Mouse (Mus musculus) heart, postnatal 0 days (tissue): ENCODE measurements around the gene Lgals7. TPM values are rescaled to one million over a fixed set of nuclear protein-coding genes. Genes with fewer than 3 reads are reported as not detected.

ENCODE experiments used
- ATAC-seq: fragments of 200-750 bp; cut with Nextera tagmentation; 2 replicates; pipeline ENCODE4 v1.8.0; 2017; ENCODE audit warnings: low read depth, moderate number of reproducible peaks, moderate library complexity; ENCODE audit not compliant: insufficient read depth
- DNase-seq: peaks from one replicate; pipeline ENCODE4 v3.0.0-alpha.2; 2016; ENCODE audit warnings: low spot score
- H3K27ac ChIP-seq: fragments of 300-500 bp; sonication (generic); 2 replicates; pipeline ENCODE4 v1.5.1; 2014; ENCODE audit warnings: low read depth, mild to moderate bottlenecking
- H3K27me3 ChIP-seq: fragments of 300-500 bp; sonication (generic); 2 replicates; pipeline ENCODE4 v1.6.1; 2014; ENCODE audit warnings: low read length, mixed read lengths; ENCODE audit not compliant: control insufficient read depth, insufficient read depth
- H3K36me3 ChIP-seq: fragments of 300-500 bp; sonication (generic); replicated peaks from 2 replicates; pipeline ENCODE4 v1.6.1; 2014; ENCODE audit warnings: low read length, mixed read lengths; ENCODE audit not compliant: control insufficient read depth, insufficient read depth
- H3K4me1 ChIP-seq: fragments of 300-500 bp; sonication (generic); 2 replicates; pipeline ENCODE4 v1.6.1; 2014; ENCODE audit warnings: antibody characterized with exemption; ENCODE audit not compliant: control insufficient read depth, insufficient read depth
- H3K4me2 ChIP-seq: fragments of 300-500 bp; sonication (generic); 2 replicates; pipeline ENCODE4 v1.6.1; 2014; ENCODE audit warnings: low read depth, mild to moderate bottlenecking, low read length, moderate library complexity
- H3K4me3 ChIP-seq: fragments of 300-500 bp; sonication (generic); 2 replicates; pipeline ENCODE4 v1.5.1; 2014; ENCODE audit warnings: low read depth, low read length
- H3K9ac ChIP-seq: fragments of 300-500 bp; sonication (generic); replicated peaks from 2 replicates; pipeline ENCODE4 v1.6.1; 2014; ENCODE audit warnings: low read depth, low read length, mixed read lengths
- H3K9me3 ChIP-seq: fragments of 300-500 bp; sonication (generic); replicated peaks from 2 replicates; pipeline ENCODE4 v1.6.1; 2016; ENCODE audit warnings: low read length; ENCODE audit not compliant: control insufficient read depth
- CTCF ChIP-seq: IDR thresholded peaks from 2 replicates; pipeline ENCODE4 v1.5.1; 2016; ENCODE audit warnings: antibody characterized with exemption, control low read depth, low read depth
- EP300 ChIP-seq: IDR thresholded peaks from 2 replicates; pipeline ENCODE4 v1.6.1; 2016; ENCODE audit warnings: antibody characterized with exemption, low read depth
- WGBS: fragments of 180-500 bp; shearing (Covaris S2); extraction: QIAGEN DNeasy Blood & Tissue Kit; methylation state at CpG from one replicate; pipeline ENCODE4 v1.1.7; 2014; 5-methylcytosine and 5-hydroxymethylcytosine counted together
- polyA plus RNA-seq: library from polyadenylated mRNA; unstranded; fragments of >200 nt; fragmentation: Nextera tagmentation; extraction: Ambion mirVana; gene quantifications from 2 replicates; pipeline ENCODE4 v1.2.1, GENCODE M21; 2015
- total RNA-seq: library from RNA; depleted of rRNA; stranded (reverse); fragments of >200 nt; gene quantifications from 2 replicates; pipeline ENCODE4 v1.2.3, GENCODE M21; 2014; ENCODE audit warnings: low replicate concordance; rRNA removed

The Lgals7 gene
- total and polyA plus RNA-seq, 2 experiments from 2014 or later = 2.2 TPM; not detected in 1

DNA sequence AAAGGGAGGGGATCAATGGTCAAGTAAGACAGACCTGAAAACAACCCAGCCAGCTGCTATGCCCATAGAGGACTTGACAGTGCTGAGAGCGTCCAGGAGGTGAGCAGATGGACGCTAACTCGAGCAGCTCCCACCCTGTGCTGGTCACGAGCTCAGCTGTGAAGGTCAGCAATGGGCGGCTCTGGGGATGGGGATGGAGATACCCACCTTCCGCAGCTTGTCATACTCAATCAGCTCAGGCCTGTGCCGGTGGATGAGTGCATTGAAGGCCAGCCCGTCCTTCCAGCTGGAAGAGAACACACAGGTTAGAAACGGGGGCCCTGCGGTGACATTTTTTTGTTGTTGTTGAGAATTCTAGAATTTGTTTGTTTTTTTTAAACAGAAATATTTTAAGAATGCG lies 49.5 kb downstream of the Lgals7 start:
- TF ChIP-seq CTCF (no peak), EP300 (no peak)
- Histone ChIP-seq H3K4me2 (no peak overlapping the region), H3K27me3 (no peaks in the 10 kb centered on the region), H3K27ac (no peak overlapping the region), H3K36me3 (peaks cover 98% of the 10 kb centered on the region), H3K9me3 (no peaks in the 10 kb centered on the region), H3K9ac (no peak overlapping the region), H3K4me1 (peaks cover 11% of the 10 kb centered on the region), H3K4me3 (no peak overlapping the region)
- no peak for DNase-seq
- ATAC-seq = no peak
- WGBS = 82% methylated on average over 11 of the region's 11 CpGs

Other genes starting within 250 kb of the Lgals7 start
- gene Acp7, start 232.5 kb upstream of the Lgals7 start, total RNA-seq = not detected in 2 replicates
- not detected in 2 replicates for gene Acp7, start 232.5 kb upstream of the Lgals7 start, polyA plus RNA-seq
- gene Fbxo27, start 171.0 kb upstream of the Lgals7 start, total RNA-seq = 0.73 and 0.93 TPM in 2 replicates
- gene Fbxo27, start 171.0 kb upstream of the Lgals7 start, polyA plus RNA-seq = 1.5 and 1.7 TPM in 2 replicates
- 4.7 and 7.8 TPM in 2 replicates for gene Fbxo17, start 147.0 kb upstream of the Lgals7 start, total RNA-seq
- gene Fbxo17, start 147.0 kb upstream of the Lgals7 start, polyA plus RNA-seq = 4.5 and 5.1 TPM in 2 replicates
- 73.9 and 95.4 TPM in 2 replicates for gene Mrps12, start 122.0 kb upstream of the Lgals7 start, total RNA-seq
- gene Mrps12, start 122.0 kb upstream of the Lgals7 start, polyA plus RNA-seq = 133 and 134 TPM in 2 replicates
- 22.6 and 33.4 TPM in 2 replicates for gene Sars2, start 121.9 kb upstream of the Lgals7 start, total RNA-seq
- gene Sars2, start 121.9 kb upstream of the Lgals7 start, polyA plus RNA-seq = 15.8 and 17.0 TPM in 2 replicates
- not detected in 2 replicates for gene Ccer2, start 107.7 kb upstream of the Lgals7 start, total RNA-seq
- not detected in 2 replicates for gene Ccer2, start 107.7 kb upstream of the Lgals7 start, polyA plus RNA-seq
- 44.7 and 53.0 TPM in 2 replicates for gene Sirt2, start 97.1 kb upstream of the Lgals7 start, total RNA-seq
- 60.6 and 61.0 TPM in 2 replicates for gene Sirt2, start 97.1 kb upstream of the Lgals7 start, polyA plus RNA-seq
- 3.5 and 16.1 TPM in 2 replicates for gene Nfkbib, start 96.3 kb upstream of the Lgals7 start, total RNA-seq
- gene Nfkbib, start 96.3 kb upstream of the Lgals7 start, polyA plus RNA-seq = 25.7 and 26.7 TPM in 2 replicates
- 2.1 and 2.7 TPM in 2 replicates for gene Rinl, start 74.9 kb upstream of the Lgals7 start, total RNA-seq
- gene Rinl, start 74.9 kb upstream of the Lgals7 start, polyA plus RNA-seq = 2.3 and 2.4 TPM in 2 replicates
- 259 and 275 TPM in 2 replicates for gene Hnrnpl, start 55.3 kb upstream of the Lgals7 start, total RNA-seq
- gene Hnrnpl, start 55.3 kb upstream of the Lgals7 start, polyA plus RNA-seq = 149 and 171 TPM in 2 replicates
- 483 and 823 TPM in 2 replicates for gene Ech1, start 38.6 kb upstream of the Lgals7 start, total RNA-seq
- gene Ech1, start 38.6 kb upstream of the Lgals7 start, polyA plus RNA-seq = 806 and 928 TPM in 2 replicates
- gene Lgals4, start 30.0 kb upstream of the Lgals7 start, total RNA-seq = 2.3 and 24.1 TPM in 2 replicates
- gene Lgals4, start 30.0 kb upstream of the Lgals7 start, polyA plus RNA-seq = 30.9 and 36.0 TPM in 2 replicates
- gene Capn12, start 17.6 kb downstream of the Lgals7 start, total RNA-seq = not detected in 2 replicates
- gene Capn12, start 17.6 kb downstream of the Lgals7 start, polyA plus RNA-seq = 0.26 TPM in 2 replicates
- gene Actn4, start 98.5 kb downstream of the Lgals7 start, total RNA-seq = 120 and 139 TPM in 2 replicates
- 135 and 171 TPM in 2 replicates for gene Actn4, start 98.5 kb downstream of the Lgals7 start, polyA plus RNA-seq
- gene Eif3k, start 118.0 kb downstream of the Lgals7 start, total RNA-seq = 366 and 476 TPM in 2 replicates
- gene Eif3k, start 118.0 kb downstream of the Lgals7 start, polyA plus RNA-seq = 261 and 264 TPM in 2 replicates
- 0.15 TPM in 1 of 2 replicates, not detected in the other for gene Map4k1, start 118.2 kb downstream of the Lgals7 start, total RNA-seq
- gene Map4k1, start 118.2 kb downstream of the Lgals7 start, polyA plus RNA-seq = 1.4 and 1.8 TPM in 2 replicates